ENCODE assay signal across 8 mouse cellular contexts in genomic region chr2:10788509-10788908, GRCm38 (mm10).
DNase-seq lines count a peak whose midpoint lies in the region; ATAC-seq lines count a peak whose summit lies in the region.

No protein-coding gene starts in this region.

- no peaks in the 10 kb centered on the region for H3K36me3 ChIP-seq in heart, embryonic 12.5 days

- peak; percentile 5 to 17 for DNase-seq in kidney, postnatal 4 days
- DNase-seq in kidney, postnatal 25 days = no peak
- peak; percentile 33 for DNase-seq in cerebellum, adult 9-11 months
- DNase-seq in left cerebral cortex, postnatal 10 days (ENCODE audit: extremely low spot score in 1 of 2, low spot score in 2 of 2) = peak; percentile 48 to 62
- peak; percentile 33 for DNase-seq in ovary, postnatal 36 days (ENCODE audit: low spot score)
- no peak for DNase-seq in T-cell, adult 2 months (ENCODE audit: low spot score)
- DNase-seq in spleen, postnatal 10 days (ENCODE audit: low spot score in 2 of 2) = no peak

- H3K9ac ChIP-seq in heart, embryonic 12.5 days = no peak overlapping the region

- H3K9me3 ChIP-seq in heart, embryonic 12.5 days (replicated peaks) = no peaks in the 10 kb centered on the region

- H3K27ac ChIP-seq in heart, embryonic 12.5 days (ENCODE audit: poor library complexity, severe bottlenecking) = 0 out of 2 replicates have a peak overlapping the region, but pooled peaks have one; percentile 27

- peaks cover 5% of the 10 kb centered on the region; the same call in 1 of the 2 replicates for H3K4me1 ChIP-seq in heart, embryonic 12.5 days (replicated peaks)

- 33% methylated on average over 1 of the region's 1 CpGs for WGBS in heart, embryonic 12.5 days

- no peak overlapping the region for H3K4me2 ChIP-seq in heart, embryonic 12.5 days

- H3K4me3 ChIP-seq in heart, embryonic 12.5 days = no peak overlapping the region

- ATAC-seq in heart, embryonic 12.5 days (ENCODE audit: insufficient number of reproducible peaks, low FRiP score) = no peak

- intact Hi-C loops in left cerebral cortex, postnatal 10 days (cut with DNase I) = no loop called here

- H3K27me3 ChIP-seq in heart, embryonic 12.5 days (replicated peaks) = no peaks in the 10 kb centered on the region

Comparison
In these comparisons a context has a peak if more than half of its experiments do, and no peak if none do; other contexts are left out.
1. DNase-seq: peak in kidney, postnatal 4 days (2 of 2), cerebellum, adult 9-11 months (single experiment), left cerebral cortex, postnatal 10 days (2 of 2) and ovary, postnatal 36 days (single experiment); none in kidney, postnatal 25 days (0 of 2), T-cell, adult 2 months (single experiment) and spleen, postnatal 10 days (0 of 2).